Mouse (Mus musculus): ENCODE measurements around the gene Abcc12.

- TF ChIP-seq POLR2A (IDR thresholded peaks at IDR 0.05; ENCODE audit: borderline replicate concordance, low read depth, low read length) (no peak), CTCF (IDR thresholded peaks at IDR 0.05; ENCODE audit: low read depth, low read length) (no peak)
Measured at GRCm38 (mm10) chr8:86597681-86598080, 17.2 kb upstream of the Abcc12 start.
